Mouse (Mus musculus): ENCODE data around the gene Hip1r.

GRCm38 (mm10) chr5:123957213-123957612 lies 16.2 kb upstream of the Hip1r start:
- TF ChIP-seq EP300 (IDR thresholded peaks at IDR 0.05; ENCODE audit: low read depth), result no peak
- TF ChIP-seq CTCF (IDR thresholded peaks at IDR 0.05; ENCODE audit: low read depth), result no peak

Measured in liver, postnatal 0 days (tissue).